Mouse (Mus musculus): ENCODE data around the gene Prpsap1. TPM values are rescaled to one million over a fixed set of nuclear protein-coding genes. Genes with fewer than 3 reads are reported as not detected.

Gene Prpsap1
- polyA plus RNA-seq, 1 experiment from 2014 or later = 206 TPM

DNA sequence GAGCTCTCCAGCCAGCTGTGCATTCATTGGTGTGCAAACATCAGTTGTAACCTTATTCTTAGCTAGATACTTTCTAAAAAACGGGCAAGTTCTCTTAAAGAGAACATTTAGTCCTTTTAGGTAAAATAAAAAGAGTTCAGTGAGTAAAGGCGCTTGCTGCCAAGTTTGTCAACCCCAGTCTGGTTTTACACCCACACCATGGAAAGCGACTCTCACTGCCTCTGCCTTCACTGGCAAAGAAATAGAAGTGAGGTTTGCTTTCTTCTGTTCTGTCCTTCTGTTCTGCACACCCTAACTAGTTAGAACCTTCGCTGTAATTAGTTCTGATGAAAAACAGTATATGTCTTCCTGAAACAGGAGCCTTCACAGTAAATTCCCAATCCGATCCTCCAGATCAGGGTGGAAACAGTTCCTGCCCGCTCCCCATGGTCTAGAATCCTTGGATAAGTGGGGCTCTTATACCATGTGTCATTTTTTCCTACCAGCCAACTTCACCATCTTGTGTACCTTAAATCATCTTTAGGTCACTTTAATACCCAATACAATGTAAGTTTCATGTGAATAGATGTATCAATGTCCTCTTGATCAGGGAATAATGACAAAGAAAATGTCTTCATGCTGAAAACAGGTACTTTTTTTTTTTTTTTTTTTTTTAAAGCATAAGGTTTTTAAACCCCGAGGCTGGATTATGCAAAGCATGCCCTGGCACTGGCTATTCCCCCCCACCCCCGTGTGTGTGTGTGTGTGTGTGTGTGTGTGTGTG, 61.2 kb downstream of the Prpsap1 start:
- no peak for TF ChIP-seq CTCF (IDR thresholded peaks at IDR 0.05; ENCODE audit: low read depth)
- no peak overlapping the region for H3K4me3 ChIP-seq (ENCODE audit: low read depth, low read length)
- H3K9me3 ChIP-seq (ENCODE audit: low read depth, low read length) = no peaks in the 10 kb centered on the region
- ATAC-seq (ENCODE audit: insufficient read depth) (no peak), DNase-seq (no peak)
- H3K27me3 ChIP-seq (ENCODE audit: insufficient read depth, low read length) = no peaks in the 10 kb centered on the region
- peaks cover 25% of the 10 kb centered on the region for H3K36me3 ChIP-seq (ENCODE audit: insufficient read depth)
- H3K4me1 ChIP-seq (ENCODE audit: insufficient read depth) = peaks cover 7% of the 10 kb centered on the region; the same call in 1 of the 2 replicates
- H3K4me2 ChIP-seq = peak overlapping the region; percentile 48
- H3K27ac ChIP-seq (ENCODE audit: low read depth) = peak overlapping the region; percentile 76; the same call in 1 of the 2 replicates
- no peak overlapping the region for H3K9ac ChIP-seq
- WGBS = 52% methylated on average over 8 of the region's 8 CpGs

DNA sequence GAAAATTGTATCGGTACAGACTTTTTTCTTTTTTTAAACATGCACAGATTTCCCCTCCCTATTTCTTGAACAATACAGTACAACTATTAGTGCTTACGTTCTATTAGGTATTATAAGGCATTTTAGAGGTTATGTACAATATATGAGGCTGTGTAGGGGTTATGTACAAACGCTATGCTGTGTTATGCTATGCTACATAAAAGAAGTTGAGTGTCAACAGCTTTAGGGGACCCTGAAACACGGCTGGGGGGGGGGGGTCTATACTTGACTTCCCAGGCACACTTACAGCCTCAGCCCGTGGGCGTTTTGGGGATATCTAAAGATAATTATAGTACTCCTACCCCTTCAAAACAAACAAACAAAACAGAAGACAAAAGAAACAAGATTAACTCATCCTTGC, 61.9 kb downstream of the Prpsap1 start:
- Histone ChIP-seq H3K27me3 (ENCODE audit: insufficient read depth, low read length) (no peaks in the 10 kb centered on the region), H3K4me1 (ENCODE audit: insufficient read depth) (peaks cover 7% of the 10 kb centered on the region; the same call in 1 of the 2 replicates), H3K9ac (no peak overlapping the region), H3K27ac (ENCODE audit: low read depth) (peak overlapping the region; percentile 1), H3K36me3 (ENCODE audit: insufficient read depth) (peaks cover 19% of the 10 kb centered on the region), H3K4me3 (ENCODE audit: low read depth, low read length) (no peak overlapping the region), H3K9me3 (ENCODE audit: low read depth, low read length) (no peaks in the 10 kb centered on the region), H3K4me2 (no peak overlapping the region)
- WGBS = 40% methylated on average over 6 of the region's 6 CpGs
- DNase-seq (no peak), ATAC-seq (ENCODE audit: insufficient read depth) (no peak)
- no peak for TF ChIP-seq CTCF (IDR thresholded peaks at IDR 0.05; ENCODE audit: low read depth)

DNA sequence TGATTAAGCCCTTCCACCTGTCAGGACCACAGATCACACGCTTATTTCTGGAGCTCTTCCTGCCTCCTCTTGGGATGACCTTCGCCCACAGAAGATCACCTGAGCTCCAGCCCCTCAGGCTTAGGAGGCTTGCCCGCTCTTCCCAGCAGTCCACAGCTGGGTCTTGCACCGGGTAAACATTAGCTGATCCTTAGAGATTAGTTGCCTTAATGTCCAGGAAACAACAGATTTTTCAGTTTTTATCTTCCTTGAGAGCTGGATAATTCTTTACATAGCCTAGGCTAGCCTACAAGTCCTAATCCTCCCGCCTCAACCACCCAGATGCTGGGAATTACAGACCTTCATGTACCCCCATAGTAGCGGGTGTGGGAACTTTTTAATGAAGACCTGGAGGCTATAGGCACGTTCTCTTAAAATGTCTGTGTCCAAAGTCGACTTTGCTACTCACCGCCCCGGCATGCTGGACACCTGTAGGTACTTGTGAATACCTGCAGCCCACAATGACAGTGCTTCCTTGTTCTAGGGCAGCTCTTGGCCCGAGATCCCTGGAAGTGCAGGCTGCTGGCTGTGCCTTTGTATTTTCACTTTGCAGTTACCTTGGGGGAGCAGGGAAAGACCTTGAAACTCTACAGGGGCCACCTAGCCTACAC, 62.4 kb downstream of the Prpsap1 start:
- no peak for ATAC-seq (ENCODE audit: insufficient read depth)
- peak; percentile 35 for DNase-seq
- Histone ChIP-seq H3K36me3 (ENCODE audit: insufficient read depth) (peaks cover 13% of the 10 kb centered on the region), H3K27ac (ENCODE audit: low read depth) (peak overlapping the region; percentile 1), H3K27me3 (ENCODE audit: insufficient read depth, low read length) (no peaks in the 10 kb centered on the region), H3K4me2 (peak overlapping the region; percentile 35), H3K4me1 (ENCODE audit: insufficient read depth) (peaks cover 7% of the 10 kb centered on the region; the same call in 1 of the 2 replicates), H3K9me3 (ENCODE audit: low read depth, low read length) (no peaks in the 10 kb centered on the region), H3K4me3 (ENCODE audit: low read depth, low read length) (no peak overlapping the region), H3K9ac (no peak overlapping the region)
- 37% methylated on average over 11 of the region's 11 CpGs for WGBS
- no peak for TF ChIP-seq CTCF (IDR thresholded peaks at IDR 0.05; ENCODE audit: low read depth)

DNA sequence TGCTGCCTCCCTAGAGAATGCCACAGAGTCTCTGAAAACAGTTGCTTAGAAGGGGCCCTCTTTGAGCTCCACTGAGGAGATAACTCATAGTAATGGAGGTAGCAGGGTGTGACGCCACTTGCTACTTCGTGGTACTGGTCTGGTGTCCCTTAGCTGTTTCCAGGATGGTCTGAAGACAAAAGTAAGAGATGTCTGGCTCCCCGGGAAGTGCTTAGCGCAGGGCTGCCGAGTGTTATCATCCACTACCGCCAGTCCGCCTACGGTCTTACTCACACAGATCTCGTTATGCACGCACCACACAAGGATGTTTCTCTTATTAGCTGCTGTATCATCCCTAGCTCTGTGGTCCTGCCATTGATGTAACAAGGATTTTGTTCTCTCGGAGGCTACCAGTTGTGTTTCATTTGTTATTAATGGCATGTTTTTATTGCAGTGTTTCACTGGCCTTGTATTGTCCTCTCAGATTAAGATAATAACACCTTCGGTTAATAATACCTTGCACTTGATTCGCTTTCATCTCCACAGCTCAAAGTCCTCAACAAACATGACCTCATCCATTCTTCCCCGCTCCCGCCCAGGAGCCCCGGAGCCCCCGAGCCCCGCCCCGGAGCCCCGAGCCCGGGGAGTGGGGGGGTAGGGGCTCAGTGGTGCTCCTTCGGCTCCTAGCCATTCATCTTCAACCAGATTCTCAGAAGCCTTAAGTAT, 63.1 kb downstream of the Prpsap1 start:
- WGBS = 30% methylated on average over 22 of the region's 22 CpGs
- no peak overlapping the region for H3K27ac ChIP-seq (ENCODE audit: low read depth)
- DNase-seq (no peak), ATAC-seq (ENCODE audit: insufficient read depth) (no peak)
- H3K9ac ChIP-seq = no peak overlapping the region
- peaks cover 7% of the 10 kb centered on the region; the same call in 1 of the 2 replicates for H3K4me1 ChIP-seq (ENCODE audit: insufficient read depth)
- no peak for TF ChIP-seq CTCF (IDR thresholded peaks at IDR 0.05; ENCODE audit: low read depth)
- H3K27me3 ChIP-seq (ENCODE audit: insufficient read depth, low read length) = no peaks in the 10 kb centered on the region
- H3K36me3 ChIP-seq (ENCODE audit: insufficient read depth) = peaks cover 6% of the 10 kb centered on the region; the same call in 1 of the 2 replicates
- H3K9me3 ChIP-seq (ENCODE audit: low read depth, low read length) = no peaks in the 10 kb centered on the region
- peak overlapping the region; percentile 35 for H3K4me2 ChIP-seq
- H3K4me3 ChIP-seq (ENCODE audit: low read depth, low read length) = no peak overlapping the region

DNA sequence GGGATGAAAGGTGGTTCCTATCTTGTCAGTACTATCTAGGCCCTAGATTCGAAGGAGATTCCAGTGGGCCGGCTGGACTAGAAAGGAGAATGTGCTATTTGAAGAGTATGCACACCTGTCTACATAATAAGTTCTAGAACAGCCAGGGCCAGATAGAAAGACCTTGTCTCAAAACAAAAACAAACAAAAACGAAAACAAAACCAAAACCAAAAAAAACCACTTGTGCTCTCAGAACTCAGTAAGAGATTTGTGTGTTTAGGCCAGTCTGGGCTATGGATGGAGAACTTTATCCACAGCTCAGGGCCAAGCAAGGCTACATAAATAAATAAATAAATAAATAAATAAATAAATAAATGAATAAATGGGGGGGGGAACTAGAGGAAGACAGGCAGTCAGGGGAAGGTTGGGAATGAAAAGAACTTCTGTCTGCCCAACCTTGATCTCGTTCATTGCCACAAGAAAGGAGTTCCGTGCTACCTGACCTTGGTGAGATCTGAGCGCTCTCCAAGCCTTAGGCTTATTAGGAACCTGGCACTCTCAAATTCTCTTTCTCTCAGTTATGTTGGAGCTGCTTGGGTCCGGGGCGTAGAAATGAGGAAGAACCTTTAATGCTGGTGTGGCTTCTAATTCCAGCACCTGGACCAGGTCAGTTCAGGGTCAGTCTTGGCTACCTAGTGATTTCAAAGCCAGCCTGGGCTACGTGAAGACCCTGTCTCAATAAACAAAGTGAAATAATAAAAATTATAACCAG, 64.0 kb downstream of the Prpsap1 start:
- no peak for TF ChIP-seq CTCF (IDR thresholded peaks at IDR 0.05; ENCODE audit: low read depth)
- Histone ChIP-seq H3K4me1 (ENCODE audit: insufficient read depth) (no peaks in the 10 kb centered on the region), H3K4me3 (ENCODE audit: low read depth, low read length) (no peak overlapping the region), H3K4me2 (no peak overlapping the region), H3K27ac (ENCODE audit: low read depth) (no peak overlapping the region), H3K36me3 (ENCODE audit: insufficient read depth) (no peaks in the 10 kb centered on the region), H3K9ac (no peak overlapping the region), H3K27me3 (ENCODE audit: insufficient read depth, low read length) (no peaks in the 10 kb centered on the region), H3K9me3 (ENCODE audit: low read depth, low read length) (no peaks in the 10 kb centered on the region)
- no peak for DNase-seq
- no peak for ATAC-seq (ENCODE audit: insufficient read depth)
- 67% methylated on average over 9 of the region's 9 CpGs for WGBS

DNA sequence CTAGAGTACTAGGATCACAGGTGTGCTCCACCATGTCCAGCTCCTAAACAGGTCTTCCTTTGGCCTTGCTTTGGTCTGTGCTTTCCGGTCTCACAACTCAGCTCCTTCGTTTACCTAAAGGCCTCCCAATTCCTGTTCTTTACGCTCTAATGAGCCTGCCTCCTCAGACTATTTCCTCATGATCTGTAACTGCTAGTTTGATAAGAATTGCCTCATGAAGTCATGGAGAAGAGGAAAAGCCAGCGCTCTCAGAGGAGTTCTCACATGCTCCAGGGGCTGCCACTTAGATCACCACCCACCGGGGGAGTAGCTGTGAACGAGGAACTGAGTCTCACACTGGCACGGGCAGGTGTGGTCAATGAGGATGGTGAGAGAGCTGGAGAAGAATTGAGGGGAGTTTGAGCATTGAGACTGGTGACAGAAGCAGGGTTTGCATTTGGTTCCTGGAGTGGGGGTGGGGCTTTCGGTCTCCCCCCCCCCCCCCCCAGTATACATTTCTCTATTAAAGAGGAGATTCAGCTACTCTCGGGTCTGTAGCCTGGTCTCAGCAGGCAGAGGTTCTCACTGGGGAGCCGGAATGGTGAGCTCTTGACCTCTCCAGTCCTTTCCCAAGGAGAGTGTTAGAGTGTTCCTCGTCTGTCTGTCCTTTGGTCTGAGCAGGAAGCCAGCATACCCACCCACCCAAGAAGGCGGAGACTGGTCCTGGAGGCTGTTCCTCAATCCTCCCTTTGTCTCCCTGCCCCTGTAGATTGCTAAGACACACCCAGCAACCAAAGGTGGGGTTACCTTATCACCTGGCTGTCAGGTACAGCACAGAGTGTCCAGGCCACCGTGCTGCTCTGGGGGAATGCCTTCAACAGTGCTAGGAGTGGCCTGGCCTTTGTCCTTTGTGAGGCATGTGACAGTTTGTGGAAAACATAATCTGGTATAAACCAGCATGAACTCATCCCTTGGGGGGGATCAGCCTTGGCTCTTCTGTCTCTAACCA, 64.8 kb downstream of the Prpsap1 start:
- peak overlapping the region; percentile 26 for H3K27ac ChIP-seq (ENCODE audit: low read depth)
- H3K4me2 ChIP-seq = no peak overlapping the region
- no peak for TF ChIP-seq CTCF (IDR thresholded peaks at IDR 0.05; ENCODE audit: low read depth)
- H3K9ac ChIP-seq = no peak overlapping the region; the same call in 1 of the 2 replicates
- ATAC-seq (ENCODE audit: insufficient read depth) (no peak), DNase-seq (no peak)
- no peaks in the 10 kb centered on the region for H3K9me3 ChIP-seq (ENCODE audit: low read depth, low read length)
- no peaks in the 10 kb centered on the region for H3K4me1 ChIP-seq (ENCODE audit: insufficient read depth)
- H3K36me3 ChIP-seq (ENCODE audit: insufficient read depth) = no peaks in the 10 kb centered on the region
- H3K27me3 ChIP-seq (ENCODE audit: insufficient read depth, low read length) = no peaks in the 10 kb centered on the region
- 31% methylated on average over 12 of the region's 13 CpGs for WGBS
- no peak overlapping the region for H3K4me3 ChIP-seq (ENCODE audit: low read depth, low read length)
